Mouse (Mus musculus) midbrain, embryonic 12.5 days (tissue): ENCODE results near the gene Eif4b. TPM values are rescaled to one million over a fixed set of nuclear protein-coding genes. Genes with fewer than 3 reads are reported as not detected.
A peak's percentile ranks its signal among the peaks of the same experiment; 100 is the strongest.

Source experiments
- ATAC-seq: fragments of 200-750 bp; cut with Nextera tagmentation; 2 replicates; pipeline ENCODE4 v1.8.0; 2017; ENCODE audit warnings: low read depth, moderate TSS enrichment, moderate library complexity; ENCODE audit not compliant: low FRiP score
- H3K27ac ChIP-seq: fragments of 300-500 bp; sonication (generic); replicated peaks from 2 replicates; pipeline ENCODE4 v1.5.1; 2016; ENCODE audit warnings: mild to moderate bottlenecking
- H3K27me3 ChIP-seq: fragments of 300-500 bp; sonication (generic); 2 replicates; pipeline ENCODE4 v1.6.1; 2016; ENCODE audit warnings: mild to moderate bottlenecking
- H3K36me3 ChIP-seq: fragments of 300-500 bp; sonication (generic); 2 replicates; pipeline ENCODE4 v1.6.1; 2016
- H3K4me1 ChIP-seq: fragments of 300-500 bp; sonication (generic); 2 replicates; pipeline ENCODE4 v1.6.1; 2016
- H3K4me2 ChIP-seq: fragments of 300-500 bp; sonication (generic); replicated peaks from 2 replicates; pipeline ENCODE4 v1.6.1; 2016; ENCODE audit warnings: mild to moderate bottlenecking, moderate library complexity
- H3K4me3 ChIP-seq: fragments of 300-500 bp; sonication (generic); 2 replicates; pipeline ENCODE4 v1.5.1; 2016; ENCODE audit warnings: mild to moderate bottlenecking
- H3K9ac ChIP-seq: fragments of 300-500 bp; sonication (generic); replicated peaks from 2 replicates; pipeline ENCODE4 v1.6.1; 2016; ENCODE audit warnings: mild to moderate bottlenecking, moderate library complexity
- H3K9me3 ChIP-seq: fragments of 300-500 bp; sonication (generic); 2 replicates; pipeline ENCODE4 v1.6.1; 2016; ENCODE audit warnings: mild to moderate bottlenecking
- WGBS: fragments of 180-500 bp; shearing (Covaris S2); methylation state at CpG from one replicate; pipeline ENCODE4 v1.1.7; 2016; 5-methylcytosine and 5-hydroxymethylcytosine counted together
- polyA plus RNA-seq: library from polyadenylated mRNA; unstranded; fragments of >200 nt; fragmentation: Nextera tagmentation; extraction: Ambion mirVana; gene quantifications from 2 replicates; pipeline ENCODE4 v1.2.1, GENCODE M21; 2016

Eif4b gene
- polyA plus RNA-seq, 1 experiment from 2014 or later = 98.7 TPM

- no peak for ATAC-seq
- H3K4me1 ChIP-seq = peaks cover 17% of the 10 kb centered on the region
- peaks cover 46% of the 10 kb centered on the region for H3K27me3 ChIP-seq
- no peak overlapping the region for H3K4me3 ChIP-seq
- H3K36me3 ChIP-seq = no peaks in the 10 kb centered on the region
- H3K9ac ChIP-seq = no peak overlapping the region
- no peak overlapping the region for H3K27ac ChIP-seq
- H3K4me2 ChIP-seq = no peak overlapping the region
- 85% methylated on average over 5 of the region's 5 CpGs for WGBS
- no peaks in the 10 kb centered on the region for H3K9me3 ChIP-seq
Observed at GRCm38 (mm10) chr15:102141120-102141519, 67.5 kb downstream of the Eif4b start.

DNA sequence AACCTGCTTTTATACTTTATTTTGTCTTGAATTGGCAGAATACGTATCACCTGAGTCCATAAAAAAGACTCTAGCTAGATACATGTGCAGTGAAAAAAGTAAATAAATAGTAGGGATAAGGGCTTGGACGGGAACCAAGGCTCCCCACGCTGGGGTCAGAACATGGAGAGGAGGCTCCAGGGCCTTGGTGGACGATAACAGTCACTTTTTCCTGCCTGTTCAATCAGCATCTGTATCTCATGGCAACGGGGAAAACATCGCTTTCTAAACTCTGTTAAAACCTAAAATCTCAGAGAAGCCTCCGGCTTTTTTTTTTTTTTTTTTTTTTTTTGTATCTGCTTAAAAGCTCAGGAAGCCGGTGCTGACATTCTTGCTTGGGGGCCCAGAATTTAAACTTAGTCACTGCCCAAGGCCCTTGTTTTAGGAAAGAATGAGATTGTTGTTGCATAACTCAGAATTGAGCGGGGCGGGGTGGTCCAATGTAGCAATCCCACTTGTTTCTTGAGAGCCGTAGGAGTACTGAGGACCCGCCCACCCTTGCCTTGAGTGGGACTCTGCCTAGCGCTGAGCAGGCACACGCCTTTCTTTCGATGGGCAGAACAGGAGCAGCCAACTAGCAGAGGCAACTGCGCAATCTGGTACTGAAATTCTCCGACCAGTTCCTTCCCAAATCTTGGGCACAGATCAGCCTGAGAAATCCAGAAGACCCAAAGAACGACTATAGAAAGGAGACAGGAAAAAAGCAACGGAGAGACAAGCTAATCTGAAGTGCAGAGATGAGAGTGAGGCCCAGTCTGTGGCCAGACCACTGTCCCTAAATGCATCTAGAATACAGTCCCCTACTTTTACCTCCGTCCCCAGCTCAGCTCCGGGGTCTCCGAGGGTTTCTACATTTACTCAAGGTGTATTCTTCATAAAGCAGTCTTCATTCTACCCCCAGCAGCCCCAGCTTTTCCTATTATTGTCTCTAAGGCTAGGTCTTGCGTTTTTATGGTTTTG lies 69.6 kb downstream of the Eif4b start:
- WGBS = 55% methylated on average over 23 of the region's 23 CpGs
- Histone ChIP-seq H3K27me3 (peaks cover 47% of the 10 kb centered on the region), H3K36me3 (no peaks in the 10 kb centered on the region), H3K4me3 (no peak overlapping the region), H3K4me2 (no peak overlapping the region), H3K9me3 (no peaks in the 10 kb centered on the region), H3K4me1 (peaks cover 9% of the 10 kb centered on the region), H3K27ac (no peak overlapping the region), H3K9ac (no peak overlapping the region)
- ATAC-seq = no peak

- Histone ChIP-seq H3K4me1 (peaks cover 9% of the 10 kb centered on the region), H3K36me3 (no peaks in the 10 kb centered on the region), H3K27me3 (peaks cover 47% of the 10 kb centered on the region), H3K27ac (no peak within 1 kb of the TSS), H3K9ac (peak within 1 kb of the TSS; percentile 37), H3K4me2 (peak within 1 kb of the TSS; percentile 39), H3K9me3 (no peaks in the 10 kb centered on the region), H3K4me3 (peak within 1 kb of the TSS; percentile 28)
- WGBS = 3% methylated on average over 22 of the region's 22 CpGs
- no peak for ATAC-seq
Observed at GRCm38 (mm10) chr15:102144274-102144711, 70.7 kb downstream of the Eif4b start, which contains the start of gene Igfbp6. Igfbp6 (plus strand) TSS chr15:102144362.

- Histone ChIP-seq H3K27ac (no peak overlapping the region), H3K9ac (peak overlapping the region; percentile 37), H3K4me3 (peak overlapping the region; percentile 28), H3K4me2 (peak overlapping the region; percentile 39), H3K4me1 (peaks cover 11% of the 10 kb centered on the region), H3K27me3 (peaks cover 47% of the 10 kb centered on the region), H3K9me3 (no peaks in the 10 kb centered on the region), H3K36me3 (no peaks in the 10 kb centered on the region)
- WGBS = 14% methylated on average over 19 of the region's 19 CpGs
- no peak for ATAC-seq
Observed at GRCm38 (mm10) chr15:102144726-102145125, 71.2 kb downstream of the Eif4b start.

GRCm38 (mm10) chr15:102145330-102145729 lies 71.8 kb downstream of the Eif4b start:
- H3K4me1 ChIP-seq = peaks cover 11% of the 10 kb centered on the region
- H3K9me3 ChIP-seq = no peaks in the 10 kb centered on the region
- no peak overlapping the region for H3K4me3 ChIP-seq
- no peak overlapping the region for H3K9ac ChIP-seq
- 88% methylated on average over 10 of the region's 10 CpGs for WGBS
- H3K36me3 ChIP-seq = no peaks in the 10 kb centered on the region
- ATAC-seq = no peak
- H3K27ac ChIP-seq = no peak overlapping the region
- peaks cover 47% of the 10 kb centered on the region for H3K27me3 ChIP-seq
- H3K4me2 ChIP-seq = no peak overlapping the region

DNA sequence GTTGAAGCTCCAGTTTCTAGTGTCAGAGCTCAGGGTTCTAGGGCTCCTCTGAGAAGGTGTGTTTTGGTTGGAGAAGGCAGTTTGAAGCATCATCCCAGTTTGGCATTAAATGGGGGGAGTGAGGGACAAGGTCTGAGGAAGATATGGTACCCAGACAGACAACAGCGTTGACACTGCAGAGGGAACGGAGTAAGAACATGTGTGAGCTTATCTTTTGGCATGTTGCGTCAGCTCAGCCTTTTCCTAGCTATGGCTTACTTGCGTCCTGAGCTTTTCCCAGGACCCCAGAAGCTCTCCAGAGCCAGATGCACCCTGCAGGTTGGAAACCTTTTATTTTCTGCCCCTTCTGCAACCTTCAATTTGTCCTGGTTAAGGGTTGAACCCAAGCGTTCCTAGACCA lies 72.5 kb downstream of the Eif4b start:
- ATAC-seq = no peak
- no peak overlapping the region for H3K4me2 ChIP-seq
- WGBS = 88% methylated on average over 5 of the region's 5 CpGs
- peaks cover 47% of the 10 kb centered on the region for H3K27me3 ChIP-seq
- no peak overlapping the region for H3K27ac ChIP-seq
- H3K36me3 ChIP-seq = no peaks in the 10 kb centered on the region
- no peak overlapping the region for H3K9ac ChIP-seq
- H3K9me3 ChIP-seq = no peaks in the 10 kb centered on the region
- no peak overlapping the region for H3K4me3 ChIP-seq
- peaks cover 11% of the 10 kb centered on the region for H3K4me1 ChIP-seq

Other genes starting within 250 kb of the Eif4b start
- 2.3 and 4.6 TPM in 2 replicates for gene Krt1, start 223.0 kb upstream of the Eif4b start, polyA plus RNA-seq
- not detected in 2 replicates for gene Krt77, start 204.1 kb upstream of the Eif4b start, polyA plus RNA-seq
- gene Krt76, start 180.9 kb upstream of the Eif4b start, polyA plus RNA-seq = not detected in 2 replicates
- gene Krt4, start 149.0 kb upstream of the Eif4b start, polyA plus RNA-seq = not detected in 2 replicates
- gene Krt79, start 133.4 kb upstream of the Eif4b start, polyA plus RNA-seq = 0.14 and 0.27 TPM in 2 replicates
- not detected in 2 replicates for gene Krt78, start 119.5 kb upstream of the Eif4b start, polyA plus RNA-seq
- 6.2 and 8.4 TPM in 2 replicates for gene Krt8, start 69.3 kb upstream of the Eif4b start, polyA plus RNA-seq
- 3.2 and 4.3 TPM in 2 replicates for gene Krt18, start 45.6 kb upstream of the Eif4b start, polyA plus RNA-seq
- 13.3 and 14.1 TPM in 2 replicates for gene Tns2, start 26.6 kb downstream of the Eif4b start, polyA plus RNA-seq
- gene Spryd3, start 62.5 kb downstream of the Eif4b start, polyA plus RNA-seq = 19.3 and 20.2 TPM in 2 replicates
- 0.32 and 0.42 TPM in 2 replicates for gene Igfbp6, start 70.6 kb downstream of the Eif4b start, polyA plus RNA-seq
- gene Soat2, start 76.8 kb downstream of the Eif4b start, polyA plus RNA-seq = 0.10 and 0.14 TPM in 2 replicates
- gene Zfp740, start 129.5 kb downstream of the Eif4b start, polyA plus RNA-seq = 108 and 110 TPM in 2 replicates
- 40.9 and 41.0 TPM in 2 replicates for gene Csad, start 131.0 kb downstream of the Eif4b start, polyA plus RNA-seq
- 0.84 and 1.6 TPM in 2 replicates for gene Itgb7, start 158.2 kb downstream of the Eif4b start, polyA plus RNA-seq
- gene Rarg, start 183.7 kb downstream of the Eif4b start, polyA plus RNA-seq = 13.6 and 19.2 TPM in 2 replicates
- gene Gm9918, start 196.8 kb downstream of the Eif4b start, polyA plus RNA-seq = 0.26 and 0.28 TPM in 2 replicates
- gene Mfsd5, start 205.7 kb downstream of the Eif4b start, polyA plus RNA-seq = 51.9 and 57.7 TPM in 2 replicates
- gene Espl1, start 222.5 kb downstream of the Eif4b start, polyA plus RNA-seq = 33.6 and 38.4 TPM in 2 replicates